ENCODE assay signal across 8 mouse cellular contexts in the genomic region with DNA sequence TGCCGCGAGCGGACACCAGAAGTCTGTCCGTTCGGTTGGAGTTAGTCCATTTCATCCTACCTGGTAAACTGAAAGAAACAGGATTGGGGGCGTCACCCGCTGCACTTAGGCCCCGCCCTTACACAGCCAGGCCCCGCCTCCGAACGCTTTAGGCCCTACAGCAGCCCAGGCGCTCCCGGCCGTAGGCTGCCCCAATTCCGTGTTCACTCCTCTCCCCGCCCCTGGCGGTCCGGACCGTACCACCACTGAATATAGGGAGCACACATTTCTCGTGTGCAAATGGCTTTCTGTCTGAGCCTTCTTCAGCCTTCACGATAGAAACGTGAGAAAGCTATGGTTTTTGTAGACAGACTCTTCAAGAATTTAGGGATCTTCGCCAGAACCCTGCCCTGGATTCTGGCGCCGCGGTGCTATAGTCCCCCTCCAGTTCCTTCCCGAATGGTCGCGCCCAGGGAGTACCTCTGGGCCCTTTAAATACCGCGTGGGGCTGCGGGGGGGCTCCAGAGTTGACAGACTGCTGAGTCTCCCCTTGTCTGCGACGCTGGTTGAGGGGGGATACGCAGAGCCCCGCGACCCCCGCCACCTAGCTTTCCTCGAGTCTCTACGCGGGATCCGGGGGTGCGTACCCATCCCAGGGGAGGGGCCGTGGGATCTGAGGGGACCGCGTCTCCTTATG. TPM values are rescaled to one million over a fixed set of nuclear protein-coding genes. Genes with fewer than 3 reads are reported as not detected.
DNase-seq lines count a peak whose midpoint lies in the region; ATAC-seq and TF ChIP-seq lines count a peak whose summit lies in the region.

A gene (plus strand): TSS at position 232 of the 676 bp plus-strand sequence.

- intact Hi-C loops in heart, postnatal 25 days (cut with DNase I), result loop anchor here (2.0 kb wide), 1 partner anchor 20 kb away; no protein-coding TSS in a partner anchor

- peak; percentile 96 for DNase-seq in ES-E14 (ENCODE audit: low read depth, low spot score)
- DNase-seq in cerebellum, adult 11-12 months, result peak; percentile 96
- DNase-seq in heart, postnatal 25 days (ENCODE audit: low spot score), result peak; percentile 90
- DNase-seq in layer of hippocampus, adult 18-20 months (ENCODE audit: low spot score in 2 of 2), result peak; percentile 91 to 95
- DNase-seq in lung, adult 2 months, result peak; percentile 95
- peak; percentile 89 to 91 for DNase-seq in thymus, adult 18-20 months

- ATAC-seq in forebrain, embryonic 15.5 days (replicated peaks), result peak; percentile 99
- ATAC-seq in neutrophil, adult 5-6 weeks (ENCODE audit: extremely low read depth, insufficient number of reproducible peaks, low FRiP score, poor library complexity, severe bottlenecking), result peak; percentile 82

- WGBS in forebrain, embryonic 15.5 days, result under 1% methylated on average over 46 of the region's 46 CpGs
- under 1% methylated on average over 46 of the region's 46 CpGs for WGBS in lung, adult 2 months

- peak within 1 kb of the TSS; percentile 93 for H3K4me2 ChIP-seq in forebrain, embryonic 15.5 days (replicated peaks)

- peak within 1 kb of the TSS; percentile 77 to 86 for H3K4me3 ChIP-seq in ES-E14 (ENCODE audit: insufficient read depth in 1 of 2, low read depth in 1 of 2, low read length in 2 of 2, poor library complexity in 1 of 2, severe bottlenecking in 1 of 2)
- peak within 1 kb of the TSS; percentile 92 for H3K4me3 ChIP-seq in forebrain, embryonic 15.5 days
- H3K4me3 ChIP-seq in lung, adult 2 months (replicated peaks; ENCODE audit: extremely low read depth, low read depth, low read length), result peak within 1 kb of the TSS; percentile 93

- no peaks in the 10 kb centered on the region for H3K36me3 ChIP-seq in ES-E14 (ENCODE audit: control insufficient read depth, insufficient read depth, low read length, poor library complexity, severe bottlenecking)
- no peaks in the 10 kb centered on the region for H3K36me3 ChIP-seq in forebrain, embryonic 15.5 days

- H3K9me3 ChIP-seq in ES-E14 (ENCODE audit: control insufficient read depth, insufficient read depth, low read depth, low read length), result no peaks in the 10 kb centered on the region
- H3K9me3 ChIP-seq in forebrain, embryonic 15.5 days, result no peaks in the 10 kb centered on the region

- H3K27ac ChIP-seq in ES-E14 (ENCODE audit: insufficient read depth, low read depth, low read length, poor library complexity, severe bottlenecking), result no peak within 1 kb of the TSS
- peak within 1 kb of the TSS; percentile 53 for H3K27ac ChIP-seq in forebrain, embryonic 15.5 days (replicated peaks)

- peak; percentile 79; the same call in 1 of the 2 replicates for TF ChIP-seq POLR2A in lung, adult 2 months (IDR thresholded peaks at IDR 0.05; ENCODE audit: borderline replicate concordance, extremely low read depth, low read depth, low read length)

- no peak for TF ChIP-seq CTCF in lung, adult 2 months (IDR thresholded peaks at IDR 0.05; ENCODE audit: insufficient read depth, low read length)

- no peaks in the 10 kb centered on the region for H3K27me3 ChIP-seq in forebrain, embryonic 15.5 days

- in situ Hi-C loops in ES-E14 (cut with MboI; ENCODE audit: low sequenced_read_pairs in 2 of 2, unreplicated experiment in 2 of 2), result no loop called here

- H3K4me1 ChIP-seq in ES-E14 (ENCODE audit: control insufficient read depth in 2 of 2, insufficient read depth in 2 of 2, low read length in 2 of 2, poor library complexity in 1 of 2), result peaks cover 0 to 5% of the 10 kb centered on the region in 2 experiments; a peak in 2 of 4 replicates
- peaks cover 17% of the 10 kb centered on the region for H3K4me1 ChIP-seq in forebrain, embryonic 15.5 days
- H3K4me1 ChIP-seq in lung, adult 2 months (ENCODE audit: control insufficient read depth, insufficient read depth, low read length), result peaks cover 20% of the 10 kb centered on the region

- H3K9ac ChIP-seq in ES-E14 (ENCODE audit: insufficient read depth, low read depth, low read length, poor library complexity, severe bottlenecking), result peak within 1 kb of the TSS; percentile 77
- H3K9ac ChIP-seq in forebrain, embryonic 15.5 days (replicated peaks), result peak within 1 kb of the TSS; percentile 67

TF ChIP-seq in ES-E14, 5 proteins besides CTCF, POLR2A, EP300 and RAD21:
- no peak for TF ChIP-seq ZNF384 (IDR thresholded peaks at IDR 0.05; ENCODE audit: low read depth, low read length)
- no peak for TF ChIP-seq ZC3H11A (IDR thresholded peaks at IDR 0.05; ENCODE audit: borderline replicate concordance, low read depth, low read length)
- TF ChIP-seq MAFK (IDR thresholded peaks at IDR 0.05; ENCODE audit: insufficient read depth, low read depth, low read length), result no peak
- no peak for TF ChIP-seq CHD2 (IDR thresholded peaks at IDR 0.05; ENCODE audit: low read depth, low read length)
- TF ChIP-seq HCFC1 (IDR thresholded peaks at IDR 0.05; ENCODE audit: borderline replicate concordance, insufficient read depth, low read length), result no peak

RNA-seq across cellular contexts. Expression of the gene that starts here (rescaled TPM):
- 2.8 and 2.9 TPM in 2 replicates for total RNA-seq in ES-E14 (2012; rRNA removed)
- polyA plus RNA-seq in forebrain, embryonic 15.5 days (2015; fragmentation: Nextera tagmentation; extraction: Ambion mirVana), result 30.8 and 34.8 TPM in 2 replicates
- total RNA-seq in heart, postnatal 25 days (2021), result 100 to 1,000 TPM; 106 to 145 TPM
- 10 to 100 TPM; 24.7 to 30.3 TPM for total RNA-seq in layer of hippocampus, adult 18-20 months (2021)
- 65.6 and 97.0 TPM in 2 replicates for polyA plus RNA-seq in lung, adult 2 months (2012; rRNA removed)
- 168 and 169 TPM in 2 replicates for total RNA-seq in neutrophil, adult 5-6 weeks (2017)
